Mouse (Mus musculus) monocyte, adult 5-6 weeks (primary cell): Measurements from ENCODE around the gene 4933416C03Rik. TPM values are rescaled to one million over a fixed set of nuclear protein-coding genes. Genes with fewer than 3 reads are reported as not detected.

Experiments
- ATAC-seq: fragments of 153-309, 156-312 bp; replicated peaks from 2 replicates; pipeline ENCODE4 v1.8.0; 2017; ENCODE audit warnings: mild to moderate bottlenecking; ENCODE audit not compliant: low TSS enrichment, insufficient number of reproducible peaks, severe bottlenecking, poor library complexity, low FRiP score
- total RNA-seq: library from RNA; stranded (forward); fragments of 200-1000, 200-491, 200-594 nt; gene quantifications from 3 replicates; pipeline ENCODE4 v1.2.3, GENCODE M21; 2017

Gene 4933416C03Rik
- total RNA-seq: 0.19 to 1.2 TPM (median 0.76 TPM) in 3 replicates

DNA sequence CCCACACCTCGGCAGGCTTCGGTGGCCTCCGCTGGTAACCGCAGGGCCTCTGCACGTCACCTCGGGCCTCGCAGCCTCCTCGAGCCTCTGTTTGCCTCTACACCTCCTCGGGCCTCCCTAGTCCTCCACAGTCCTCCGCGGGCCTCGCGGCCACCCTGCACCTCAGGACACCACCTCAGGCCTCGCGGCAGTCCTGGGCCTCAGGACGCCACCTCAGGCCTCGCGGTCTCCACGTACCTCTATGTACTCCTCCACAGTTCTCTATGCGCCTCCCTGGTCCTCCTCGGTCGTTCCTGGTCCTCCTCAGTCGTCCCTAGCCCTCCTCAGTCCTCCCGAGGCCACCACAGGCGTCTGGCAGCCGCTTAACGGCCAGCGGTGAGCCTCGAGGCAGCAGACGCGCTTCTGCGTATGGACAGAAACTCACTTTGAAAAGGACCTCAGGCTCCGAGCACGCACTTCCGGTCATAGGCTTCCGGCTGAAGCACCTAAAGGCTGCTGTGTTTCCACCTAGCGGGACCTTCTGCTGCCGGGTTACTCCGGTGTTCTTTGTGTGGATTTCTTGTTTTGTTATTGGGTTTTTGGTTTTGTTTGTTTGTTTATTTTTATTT, at the start of gene 4933416C03Rik:
4933416C03Rik (minus strand) TSS at position 51 of the 608 bp plus-strand sequence.
- ATAC-seq: no peak

- no peak for ATAC-seq
Measured at GRCm38 (mm10) chr10:116162338-116162737, 48.6 kb upstream of the 4933416C03Rik start.

DNA sequence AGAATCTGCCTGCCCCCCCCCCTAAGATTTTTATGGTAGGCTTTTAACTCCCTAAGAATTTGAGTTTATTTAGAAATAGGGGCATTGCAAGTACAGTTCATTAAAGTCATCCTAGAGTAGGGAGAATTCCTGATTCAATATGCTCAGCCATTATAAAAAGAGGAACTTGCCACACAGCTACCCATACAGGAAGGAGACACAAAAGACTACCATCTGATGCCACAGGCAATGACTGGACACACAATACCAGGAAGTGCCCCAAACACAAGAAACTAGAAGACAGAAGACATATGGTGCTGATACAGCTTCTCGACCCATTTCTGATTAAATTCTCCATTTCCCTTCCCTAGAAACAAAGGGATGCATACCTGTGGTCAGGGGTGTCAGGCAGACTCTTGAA, 43.0 kb upstream of the 4933416C03Rik start:
- ATAC-seq: no peak

DNA sequence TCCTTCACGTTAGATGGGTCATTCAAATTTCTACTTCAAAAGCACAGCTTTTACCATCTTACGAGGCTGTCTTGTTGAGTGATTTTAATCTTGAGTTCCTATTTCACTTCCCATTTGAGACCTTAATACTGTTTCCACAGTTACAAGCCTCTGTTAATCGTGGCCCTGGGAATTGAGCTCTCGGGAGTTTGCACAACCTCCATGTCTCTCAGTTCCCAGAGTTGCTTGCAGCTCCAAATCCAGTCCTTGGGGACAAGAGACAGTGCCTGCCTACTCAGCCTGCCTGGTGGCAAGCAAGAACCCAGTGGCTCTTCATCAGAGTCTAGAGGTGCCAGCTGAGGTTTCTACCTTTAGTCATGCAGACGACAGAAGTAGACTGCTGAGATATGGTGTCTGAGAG, 41.0 kb upstream of the 4933416C03Rik start:
- no peak for ATAC-seq

DNA sequence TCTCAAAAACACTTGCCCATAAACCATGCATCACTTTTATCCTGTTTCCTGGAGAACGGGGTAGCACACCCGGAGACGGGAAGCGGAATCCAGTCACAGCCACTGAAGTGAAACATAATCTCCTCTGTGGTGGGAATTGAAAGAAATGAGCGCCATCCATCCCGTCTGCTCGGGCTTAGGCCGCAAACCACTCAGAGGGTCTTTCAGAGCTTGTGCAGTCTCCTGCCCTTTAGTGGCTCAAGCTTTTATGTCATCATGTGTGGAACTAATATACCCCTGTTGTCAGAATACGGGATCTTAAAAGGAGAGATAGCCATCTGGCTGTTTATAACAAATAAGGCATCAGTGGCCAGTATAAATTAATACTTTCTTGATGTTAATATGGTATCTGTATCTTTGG, 32.4 kb upstream of the 4933416C03Rik start:
- no peak for ATAC-seq

DNA sequence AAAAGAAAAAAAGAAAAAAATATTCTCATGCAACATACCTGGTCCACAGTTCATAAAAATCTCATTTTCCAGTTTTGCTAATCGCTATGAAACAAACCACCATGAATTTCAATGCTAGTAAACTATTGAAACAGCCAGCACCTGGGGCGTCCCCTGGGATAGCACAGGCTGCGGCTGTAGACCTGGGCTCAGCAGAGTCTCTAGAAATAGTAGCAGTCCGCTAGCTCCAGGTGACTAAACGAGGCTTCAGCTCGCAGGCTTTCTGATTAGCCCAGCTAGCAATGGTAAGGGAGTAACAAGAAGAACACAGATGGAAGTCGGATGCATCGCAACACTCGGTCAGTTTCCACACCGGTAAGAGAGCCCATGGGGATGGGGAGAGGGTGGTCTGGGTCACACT, 30.0 kb upstream of the 4933416C03Rik start:
- no peak for ATAC-seq

- no peak for ATAC-seq
Measured at GRCm38 (mm10) chr10:116140226-116140625, 26.5 kb upstream of the 4933416C03Rik start.

- no peak for ATAC-seq
Measured at GRCm38 (mm10) chr10:116135187-116135586, 21.5 kb upstream of the 4933416C03Rik start.

DNA sequence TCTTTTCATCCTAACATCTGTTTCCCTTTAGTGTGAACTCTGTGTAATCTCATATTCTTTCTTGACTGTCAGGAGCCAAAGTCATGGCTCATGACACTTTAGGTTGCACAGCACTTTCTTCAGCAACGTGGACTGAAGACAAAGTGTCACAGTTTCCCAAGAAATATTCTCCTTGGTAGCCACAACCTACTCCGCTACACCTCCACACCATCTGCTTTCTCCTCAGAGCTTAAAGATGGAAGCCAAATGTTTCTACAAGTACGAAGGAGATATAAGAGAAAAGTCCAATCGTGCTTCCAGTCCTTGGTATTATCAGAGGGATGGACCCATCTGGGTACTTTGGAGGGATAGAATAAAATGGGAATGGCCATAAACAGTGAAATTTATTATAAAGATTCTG, 18.5 kb upstream of the 4933416C03Rik start:
- no peak for ATAC-seq

GRCm38 (mm10) chr10:116131223-116131622, 17.5 kb upstream of the 4933416C03Rik start:
- no peak for ATAC-seq

GRCm38 (mm10) chr10:116130401-116130800, 16.7 kb upstream of the 4933416C03Rik start:
- no peak for ATAC-seq

- no peak for ATAC-seq
Measured at GRCm38 (mm10) chr10:116125364-116125763, 11.6 kb upstream of the 4933416C03Rik start.

GRCm38 (mm10) chr10:116123808-116124207, 10.1 kb upstream of the 4933416C03Rik start:
- no peak for ATAC-seq

DNA sequence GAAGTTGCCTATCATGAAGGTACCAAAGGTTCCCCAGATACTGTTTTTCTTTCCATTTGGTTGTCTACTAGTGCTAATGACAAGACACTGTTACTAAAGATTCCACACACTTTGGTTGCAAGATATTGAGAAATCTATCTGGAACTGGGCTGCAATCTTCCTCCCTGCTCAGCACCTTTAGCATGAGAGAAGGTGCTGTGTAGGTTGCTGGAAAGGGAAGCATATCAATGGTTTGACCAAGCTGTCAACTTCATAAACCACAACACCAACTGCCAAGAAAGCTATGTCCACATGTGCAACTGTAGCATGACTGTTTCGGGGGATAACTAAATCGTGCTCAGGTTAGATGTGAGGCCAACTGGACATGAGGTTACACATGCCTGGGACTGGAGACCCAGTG, 7.7 kb upstream of the 4933416C03Rik start:
- ATAC-seq: no peak

GRCm38 (mm10) chr10:116117060-116117459, 3.3 kb upstream of the 4933416C03Rik start:
- no peak for ATAC-seq

DNA sequence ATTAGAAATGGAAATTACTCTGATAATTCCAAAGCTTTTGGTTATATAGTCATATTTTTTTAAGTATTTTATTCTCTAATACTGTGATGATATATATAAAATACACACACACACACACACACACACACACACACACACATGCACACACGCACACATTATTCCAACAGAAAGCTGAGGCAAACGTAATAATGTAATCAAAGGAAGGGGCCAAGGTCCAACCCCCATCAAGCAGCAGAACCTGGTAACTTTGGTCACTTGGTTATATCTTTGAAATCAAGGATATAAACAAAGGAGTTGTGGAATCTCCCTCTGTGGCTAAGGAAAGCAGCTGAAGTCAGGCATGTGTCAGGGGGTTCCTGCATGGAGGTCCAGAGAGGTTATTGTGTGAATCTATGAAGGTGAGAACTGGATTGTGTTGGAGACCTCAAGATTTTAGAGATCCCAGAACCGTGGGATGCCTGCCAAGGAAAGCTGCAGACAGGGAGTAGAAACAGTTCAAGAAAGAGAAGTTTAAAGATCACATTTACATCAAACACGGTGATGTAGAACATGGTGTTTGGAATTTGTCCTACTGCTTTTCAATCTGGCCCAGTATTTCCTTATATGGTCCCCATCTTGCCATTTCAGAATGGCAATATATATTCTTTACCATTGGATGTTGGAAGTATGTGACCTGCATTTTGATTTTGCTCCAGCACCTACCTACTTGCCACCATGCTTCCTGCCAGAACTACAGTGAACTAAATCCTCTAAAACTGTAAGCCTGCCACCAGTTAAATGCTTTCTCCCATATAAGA, 2.4 kb upstream of the 4933416C03Rik start:
- ATAC-seq: no peak

GRCm38 (mm10) chr10:116112868-116113267, 849 bp downstream of the 4933416C03Rik start:
- no peak for ATAC-seq

DNA sequence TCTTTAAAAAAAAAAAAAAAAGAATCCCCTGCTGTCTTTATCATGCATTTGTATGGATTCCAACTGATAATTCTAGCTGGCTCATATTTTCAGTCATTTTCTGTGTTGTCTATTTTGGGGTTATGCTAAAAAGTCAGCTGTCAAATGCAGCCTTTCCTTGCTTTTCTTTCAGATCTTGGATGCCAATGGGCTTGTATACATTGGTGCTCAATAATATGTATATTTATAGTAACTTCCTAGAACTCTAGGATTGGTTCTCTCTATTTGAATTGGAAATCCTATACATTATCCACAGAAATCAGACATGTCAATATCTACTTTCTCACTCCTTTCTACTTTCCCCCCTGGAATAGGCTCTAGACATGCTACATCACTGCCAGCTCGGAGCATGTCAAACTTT, 5.0 kb downstream of the 4933416C03Rik start:
- no peak for ATAC-seq

DNA sequence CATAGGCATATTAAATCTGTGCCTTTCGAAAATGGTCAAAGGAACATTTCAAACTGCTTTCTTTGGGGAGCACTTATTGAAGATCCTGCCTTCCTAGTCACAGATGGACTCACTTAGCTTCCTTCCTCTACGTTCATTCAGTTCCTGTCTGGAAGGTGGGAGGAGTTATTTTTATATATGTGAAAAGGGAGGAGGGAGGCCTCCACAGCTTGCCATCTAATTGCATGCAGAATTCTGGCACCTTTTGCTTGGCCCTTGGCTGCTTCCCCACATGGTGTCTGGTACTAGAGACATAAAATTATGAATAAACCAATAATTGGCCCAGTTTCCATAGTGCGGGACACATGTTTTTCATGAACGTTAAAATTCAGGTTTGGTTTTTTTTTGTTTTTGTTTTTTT, 5.5 kb downstream of the 4933416C03Rik start:
- no peak for ATAC-seq

DNA sequence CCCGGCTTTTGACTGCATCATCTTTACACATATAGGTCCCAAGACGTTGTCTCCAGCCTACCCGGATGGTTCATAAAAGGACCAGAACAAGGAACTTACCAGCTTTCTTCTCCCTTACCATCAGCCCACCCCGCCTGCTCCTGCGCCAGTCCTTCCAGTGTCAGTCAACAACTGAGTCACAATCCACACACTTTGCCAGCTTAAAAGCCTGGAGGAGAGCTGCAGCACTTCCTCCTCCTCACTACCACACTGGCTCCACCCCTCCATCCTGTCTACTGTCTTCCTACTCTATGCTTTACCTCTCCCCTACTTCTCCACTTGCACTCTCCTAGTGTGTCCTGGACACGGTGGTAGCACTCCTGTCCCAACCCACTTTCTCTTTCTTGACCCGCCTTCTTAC, 15.2 kb downstream of the 4933416C03Rik start:
- no peak for ATAC-seq
